Mouse (Mus musculus): ENCODE measurements around the gene Clybl. TPM values are rescaled to one million over a fixed set of nuclear protein-coding genes. Genes with fewer than 3 reads are reported as not detected.

Clybl gene
- total and polyA plus RNA-seq, 3 experiments = 16.5 to 25.7 (median 18.7) TPM

DNA sequence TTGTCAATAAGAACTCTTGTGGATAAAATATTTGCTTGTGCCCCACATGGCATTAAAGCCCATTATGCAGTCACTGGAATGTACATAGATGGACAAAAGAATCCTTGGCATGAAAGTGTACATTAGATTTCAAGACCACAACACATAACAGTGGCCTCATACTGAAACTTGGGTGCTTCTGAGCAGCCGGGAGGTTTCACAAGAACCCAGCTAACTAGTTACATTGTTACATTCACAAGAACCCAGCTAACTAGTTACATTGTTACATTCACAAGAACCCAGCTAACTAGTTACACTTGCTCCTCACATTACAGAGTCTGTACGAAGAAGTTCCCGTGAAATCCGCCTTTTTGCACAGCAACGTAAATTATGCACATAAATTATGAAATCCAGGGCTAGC, 200.8 kb downstream of the Clybl start:
- dilution Hi-C loops (cut with MboI; ENCODE audit: extremely low pct_ligation_motif_present, extremely low pct_unique_long_range_greater_than_20kb, low sequenced_read_pairs) = no loop called here
- peaks cover 0 to 17% of the 10 kb centered on the region in 2 experiments; a peak in 2 of 4 replicates for H3K4me1 ChIP-seq (ENCODE audit: control insufficient read depth in 1 of 2, insufficient read depth in 2 of 2)
- H3K4me3 ChIP-seq (replicated peaks in 1 of 3; ENCODE audit: low read depth in 2 of 3, low read length in 2 of 3, poor library complexity in 1 of 3) = no peak overlapping the region
- no peaks in the 10 kb centered on the region for H3K9me3 ChIP-seq (replicated peaks; ENCODE audit: low read length)
- DNase-seq (ENCODE audit: extremely low read depth) = no peak
- no peak overlapping the region for H3K9ac ChIP-seq (ENCODE audit: insufficient read depth, low read depth)
- in situ Hi-C loops (cut with MboI; ENCODE audit: low pct_ligation_motif_present, low pct_unique_long_range_greater_than_20kb, low sequenced_read_pairs) = no loop called here
- H3K4me2 ChIP-seq (ENCODE audit: insufficient read depth, low read depth, poor library complexity, severe bottlenecking) = no peak overlapping the region
- no peaks in the 10 kb centered on the region for H3K27me3 ChIP-seq (replicated peaks)
- no peaks in the 10 kb centered on the region for H3K79me2 ChIP-seq (replicated peaks; ENCODE audit: control insufficient read depth, extremely low read depth, insufficient read depth, poor library complexity, severe bottlenecking)
- H3K27ac ChIP-seq (ENCODE audit: insufficient read depth, low read depth) = no peak overlapping the region
- TF ChIP-seq NELFE (IDR thresholded peaks at IDR 0.05; ENCODE audit: low read depth, low read length) = no peak
- TF ChIP-seq BHLHE40 (IDR thresholded peaks at IDR 0.05; ENCODE audit: low read depth, low read length) = no peak
- no peak for TF ChIP-seq UBTF (IDR thresholded peaks at IDR 0.05; ENCODE audit: low read depth, low read length)
- no peak for TF ChIP-seq ZC3H11A (IDR thresholded peaks at IDR 0.05; ENCODE audit: low read depth, low read length)
- TF ChIP-seq POLR2AphosphoS2 (IDR thresholded peaks at IDR 0.05; ENCODE audit: low read depth, low read length) = no peak
- TF ChIP-seq TCF12 (IDR thresholded peaks at IDR 0.05; ENCODE audit: low read depth, low read length) = no peak
- no peak for TF ChIP-seq JUN (IDR thresholded peaks at IDR 0.05; ENCODE audit: insufficient read depth, low read depth, low read length)
- no peak for TF ChIP-seq MAFK (IDR thresholded peaks at IDR 0.05; ENCODE audit: insufficient replicate concordance, low read length)
- TF ChIP-seq MEF2A (IDR thresholded peaks at IDR 0.05; ENCODE audit: borderline replicate concordance, low read depth, low read length) = no peak
- TF ChIP-seq RCOR1 (conservative IDR thresholded peaks at IDR 0.05; ENCODE audit: low read depth, low read length) = no peak
- TF ChIP-seq RAD21 (IDR thresholded peaks at IDR 0.05; ENCODE audit: low read depth, low read length) = no peak
- TF ChIP-seq JUND (conservative IDR thresholded peaks at IDR 0.05; ENCODE audit: low read depth, low read length) = no peak
- no peak for TF ChIP-seq IRF4 (IDR thresholded peaks at IDR 0.05; ENCODE audit: low read depth, low read length)
- TF ChIP-seq MAZ (IDR thresholded peaks at IDR 0.05; ENCODE audit: low read depth, low read length) = no peak
- no peak for TF ChIP-seq CHD2 (IDR thresholded peaks at IDR 0.05; ENCODE audit: low read length)
- no peak for TF ChIP-seq PAX5 (IDR thresholded peaks at IDR 0.05; ENCODE audit: low read length)
- TF ChIP-seq SIN3A (IDR thresholded peaks at IDR 0.05; ENCODE audit: low read length) = no peak
- no peak for TF ChIP-seq ZKSCAN1 (IDR thresholded peaks at IDR 0.05; ENCODE audit: borderline replicate concordance, low read depth, low read length)
- peaks cover 0 to 2% of the 10 kb centered on the region in 2 experiments for H3K36me3 ChIP-seq (replicated peaks in 1 of 2; ENCODE audit: control insufficient read depth in 1 of 2, insufficient read depth in 1 of 2, low read length in 1 of 2)

DNA sequence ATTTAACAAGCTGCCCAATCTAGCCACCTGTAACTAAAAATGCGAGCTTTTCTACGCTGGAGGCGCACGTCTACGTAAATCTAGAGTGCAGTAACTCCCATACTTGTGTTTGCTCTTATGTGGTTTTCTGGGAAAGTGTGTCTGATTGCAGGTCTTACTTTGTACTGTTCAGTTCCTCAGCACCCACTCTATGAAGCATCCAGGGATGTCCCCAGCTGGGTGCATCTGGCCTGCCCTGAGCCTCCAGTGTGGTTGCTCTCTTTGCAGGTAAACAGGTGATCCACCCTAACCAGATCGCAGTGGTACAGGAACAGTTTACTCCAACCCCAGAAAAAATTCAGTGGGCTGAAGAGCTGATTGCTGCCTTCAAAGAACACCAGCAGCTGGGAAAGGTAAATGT, 202.4 kb downstream of the Clybl start:
- DNase-seq (ENCODE audit: extremely low read depth) = no peak
- dilution Hi-C loops (cut with MboI; ENCODE audit: extremely low pct_ligation_motif_present, extremely low pct_unique_long_range_greater_than_20kb, low sequenced_read_pairs) = no loop called here
- in situ Hi-C loops (cut with MboI; ENCODE audit: low pct_ligation_motif_present, low pct_unique_long_range_greater_than_20kb, low sequenced_read_pairs) = no loop called here

More for the DNA sequence above, 202.4 kb downstream of the Clybl start:
- Histone ChIP-seq H3K36me3 (replicated peaks in 1 of 2; ENCODE audit: control insufficient read depth in 1 of 2, insufficient read depth in 1 of 2, low read length in 1 of 2) (peaks cover 0 to 2% of the 10 kb centered on the region in 2 experiments), H3K4me2 (ENCODE audit: insufficient read depth, low read depth, poor library complexity, severe bottlenecking) (no peak overlapping the region), H3K4me3 (replicated peaks in 1 of 3; ENCODE audit: low read depth in 2 of 3, low read length in 2 of 3, poor library complexity in 1 of 3) (no peak overlapping the region), H3K27me3 (replicated peaks) (no peaks in the 10 kb centered on the region), H3K9ac (ENCODE audit: insufficient read depth, low read depth) (no peak overlapping the region), H3K9me3 (replicated peaks; ENCODE audit: low read length) (no peaks in the 10 kb centered on the region), H3K27ac (ENCODE audit: insufficient read depth, low read depth) (no peak overlapping the region), H3K79me2 (replicated peaks; ENCODE audit: control insufficient read depth, extremely low read depth, insufficient read depth, poor library complexity, severe bottlenecking) (no peaks in the 10 kb centered on the region), H3K4me1 (ENCODE audit: control insufficient read depth in 1 of 2, insufficient read depth in 2 of 2) (peaks cover 0 to 17% of the 10 kb centered on the region in 2 experiments; a peak in 2 of 4 replicates)
- TF ChIP-seq TCF12 (IDR thresholded peaks at IDR 0.05; ENCODE audit: low read depth, low read length) (no peak), ETS1 (conservative IDR thresholded peaks at IDR 0.05; ENCODE audit: low read depth, low read length) (no peak), SMC3 (IDR thresholded peaks at IDR 0.05; ENCODE audit: low read depth, low read length) (no peak), RAD21 (IDR thresholded peaks at IDR 0.05; ENCODE audit: low read depth, low read length) (no peak), UBTF (IDR thresholded peaks at IDR 0.05; ENCODE audit: low read depth, low read length) (no peak), MAZ (IDR thresholded peaks at IDR 0.05; ENCODE audit: low read depth, low read length) (no peak), CHD1 (IDR thresholded peaks at IDR 0.05; ENCODE audit: low read depth, low read length) (no peak), ZMIZ1 (IDR thresholded peaks at IDR 0.05; ENCODE audit: low read depth, low read length) (no peak), NRF1 (IDR thresholded peaks at IDR 0.05; ENCODE audit: low read depth, low read length) (no peak), RCOR1 (conservative IDR thresholded peaks at IDR 0.05; ENCODE audit: low read depth, low read length) (no peak), IRF4 (IDR thresholded peaks at IDR 0.05; ENCODE audit: low read depth, low read length) (no peak), USF1 (IDR thresholded peaks at IDR 0.05; ENCODE audit: low read depth, low read length) (no peak), ZKSCAN1 (IDR thresholded peaks at IDR 0.05; ENCODE audit: borderline replicate concordance, low read depth, low read length) (no peak), MAX (IDR thresholded peaks at IDR 0.05; ENCODE audit: low read length) (no peak), ELF1 (IDR thresholded peaks at IDR 0.05; ENCODE audit: low read depth, low read length) (no peak), POLR2AphosphoS2 (IDR thresholded peaks at IDR 0.05; ENCODE audit: low read depth, low read length) (no peak), ZNF384 (IDR thresholded peaks at IDR 0.05; ENCODE audit: low read depth, low read length) (no peak), TBP (conservative IDR thresholded peaks at IDR 0.05; ENCODE audit: low read depth, low read length) (no peak)

Measured in CH12.LX (cell line).